Mouse (Mus musculus) liver, postnatal 0 days (tissue): ENCODE measurements at regions not wholly inside any gene's neighbourhood (a gene's known extent, or its start where the extent isn't known, plus 50 kb on each side); places are given as distances from the start of the nearest gene placed in this dataset.

Source experiments
- ATAC-seq: fragments of 200-750 bp; cut with Nextera tagmentation; 2 replicates; pipeline ENCODE4 v1.8.0; 2017; ENCODE audit warnings: mild to moderate bottlenecking, moderate library complexity
- DNase-seq: peaks from one replicate; pipeline ENCODE4 v3.0.0-alpha.2; 2016
- H3K27ac ChIP-seq: fragments of 300-500 bp; sonication (generic); 2 replicates; pipeline ENCODE4 v1.5.1; 2014; ENCODE audit warnings: antibody characterized with exemption, moderate library complexity, mild to moderate bottlenecking, low read depth
- H3K27me3 ChIP-seq: fragments of 300-500 bp; sonication (generic); 2 replicates; pipeline ENCODE4 v1.6.1; 2014; ENCODE audit warnings: low read length, control low read depth, mixed read lengths; ENCODE audit not compliant: insufficient read depth
- H3K36me3 ChIP-seq: fragments of 300-500 bp; sonication (generic); replicated peaks from 2 replicates; pipeline ENCODE4 v1.6.1; 2014; ENCODE audit warnings: mild to moderate bottlenecking, control low read depth, low read length, moderate library complexity, mixed read lengths; ENCODE audit not compliant: insufficient read depth
- H3K4me1 ChIP-seq: fragments of 300-500 bp; sonication (generic); 2 replicates; pipeline ENCODE4 v1.6.1; 2014; ENCODE audit warnings: antibody characterized with exemption, mild to moderate bottlenecking, control low read depth; ENCODE audit not compliant: insufficient read depth
- H3K4me2 ChIP-seq: fragments of 300-500 bp; sonication (generic); 2 replicates; pipeline ENCODE4 v1.6.1; 2014; ENCODE audit warnings: low read depth, mild to moderate bottlenecking, low read length, moderate library complexity, mixed read lengths
- H3K4me3 ChIP-seq: fragments of 300-500 bp; sonication (generic); 2 replicates; pipeline ENCODE4 v1.5.1; 2014; ENCODE audit warnings: low read depth, low read length
- H3K9ac ChIP-seq: fragments of 300-500 bp; sonication (generic); replicated peaks from 2 replicates; pipeline ENCODE4 v1.6.1; 2014; ENCODE audit warnings: mild to moderate bottlenecking, moderate library complexity
- H3K9me3 ChIP-seq: fragments of 300-500 bp; sonication (generic); 2 replicates; pipeline ENCODE4 v1.6.1; 2016; ENCODE audit warnings: mild to moderate bottlenecking, control low read depth, low read length, mixed read lengths
- CTCF ChIP-seq: sonication (generic); IDR thresholded peaks from 2 replicates; pipeline ENCODE4 v1.5.1; 2016; ENCODE audit warnings: antibody characterized with exemption, low read depth
- EP300 ChIP-seq: IDR thresholded peaks from 2 replicates; pipeline ENCODE4 v1.6.1; 2016; ENCODE audit warnings: antibody characterized with exemption, low read depth, mild to moderate bottlenecking
- WGBS: fragments of 180-500 bp; shearing (Covaris S2); extraction: QIAGEN DNeasy Blood & Tissue Kit; methylation state at CpG from one replicate; pipeline ENCODE4 v1.1.7; 2014; ENCODE audit not compliant: insufficient replicate concordance; 5-methylcytosine and 5-hydroxymethylcytosine counted together

DNA sequence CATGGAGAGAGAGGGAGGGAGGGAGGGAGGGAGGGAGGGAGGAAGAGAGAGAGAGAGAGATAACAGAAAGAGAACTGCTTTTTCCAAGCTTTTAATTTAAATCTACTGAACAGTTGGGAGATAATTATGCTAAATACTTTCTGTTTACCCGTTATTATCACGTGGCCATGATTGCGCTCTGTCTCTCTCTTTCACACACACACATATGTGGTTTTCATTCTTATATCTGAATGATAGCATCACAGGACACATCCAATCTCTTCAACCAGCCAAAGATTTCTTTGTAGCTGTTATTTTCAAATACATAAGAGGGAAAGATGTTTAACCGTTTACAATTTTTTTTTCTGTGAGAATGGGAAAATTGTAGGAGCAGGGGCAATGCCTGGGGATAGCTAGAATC, 627.1 kb downstream of the Pard3 start:
- no peak overlapping the region for H3K4me3 ChIP-seq
- DNase-seq = no peak
- 69% methylated on average over 4 of the region's 4 CpGs for WGBS
- no peaks in the 10 kb centered on the region for H3K4me1 ChIP-seq
- H3K4me2 ChIP-seq = no peak overlapping the region
- no peak for TF ChIP-seq EP300
- no peak for TF ChIP-seq CTCF
- ATAC-seq = no peak
- H3K27me3 ChIP-seq = no peaks in the 10 kb centered on the region
- no peak overlapping the region for H3K27ac ChIP-seq
- H3K36me3 ChIP-seq = no peaks in the 10 kb centered on the region
- no peak overlapping the region for H3K9ac ChIP-seq
- no peaks in the 10 kb centered on the region for H3K9me3 ChIP-seq

- ATAC-seq (no peak), DNase-seq (no peak)
- no peak for TF ChIP-seq EP300
- no peak for TF ChIP-seq CTCF
- Histone ChIP-seq H3K36me3 (no peaks in the 10 kb centered on the region), H3K4me2 (no peak overlapping the region), H3K27me3 (no peaks in the 10 kb centered on the region), H3K9ac (no peak overlapping the region), H3K27ac (no peak overlapping the region), H3K4me1 (no peaks in the 10 kb centered on the region), H3K4me3 (no peak overlapping the region), H3K9me3 (no peaks in the 10 kb centered on the region)
- 80% methylated on average over 4 of the region's 4 CpGs for WGBS
These were observed 634.7 kb downstream of the Pard3 start for GRCm38 (mm10) chr8:127698404-127698803.

GRCm38 (mm10) chr8:127704406-127704805, 640.7 kb downstream of the Pard3 start:
- WGBS = 60% methylated on average over 4 of the region's 4 CpGs
- DNase-seq (no peak), ATAC-seq (no peak)

GRCm38 (mm10) chr8:127706051-127706835, 642.5 kb downstream of the Pard3 start:
- Histone ChIP-seq H3K27ac (no peak overlapping the region), H3K27me3 (no peaks in the 10 kb centered on the region), H3K9ac (no peak overlapping the region), H3K9me3 (no peaks in the 10 kb centered on the region), H3K36me3 (no peaks in the 10 kb centered on the region), H3K4me3 (no peak overlapping the region), H3K4me1 (no peaks in the 10 kb centered on the region), H3K4me2 (no peak overlapping the region)
- no peak for TF ChIP-seq EP300
- TF ChIP-seq CTCF = no peak
- 71% methylated on average over 16 of the region's 16 CpGs for WGBS
- DNase-seq (no peak), ATAC-seq (no peak)

More at GRCm38 (mm10) chr8:127704406-127704805, 640.7 kb downstream of the Pard3 start:
- Histone ChIP-seq H3K27me3 (no peaks in the 10 kb centered on the region), H3K4me1 (no peaks in the 10 kb centered on the region), H3K36me3 (no peaks in the 10 kb centered on the region), H3K4me2 (no peak overlapping the region), H3K9ac (no peak overlapping the region), H3K4me3 (no peak overlapping the region), H3K27ac (no peak overlapping the region), H3K9me3 (no peaks in the 10 kb centered on the region)
- no peak for TF ChIP-seq EP300
- no peak for TF ChIP-seq CTCF

DNA sequence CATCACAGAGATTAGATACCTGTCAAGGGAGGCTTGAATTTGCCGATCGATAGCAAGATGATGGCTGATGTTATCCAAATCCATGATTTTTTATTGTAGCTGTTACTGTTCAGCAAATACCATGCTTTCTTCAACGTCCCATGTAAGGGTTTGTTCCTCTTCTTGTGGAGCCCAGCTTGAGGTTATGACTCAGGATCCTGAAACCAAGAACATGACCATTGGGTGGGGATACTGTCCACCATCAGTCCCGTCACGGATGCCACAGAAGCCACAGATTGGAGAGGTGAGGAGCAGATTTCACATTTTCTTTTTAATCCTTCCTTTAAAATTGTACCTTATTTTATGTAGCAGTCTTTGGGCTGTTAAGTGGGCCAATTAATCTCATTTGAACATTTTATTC, 645.7 kb downstream of the Pard3 start:
- H3K4me3 ChIP-seq = no peak overlapping the region
- WGBS = 63% methylated on average over 5 of the region's 5 CpGs
- H3K9ac ChIP-seq = no peak overlapping the region

DNA sequence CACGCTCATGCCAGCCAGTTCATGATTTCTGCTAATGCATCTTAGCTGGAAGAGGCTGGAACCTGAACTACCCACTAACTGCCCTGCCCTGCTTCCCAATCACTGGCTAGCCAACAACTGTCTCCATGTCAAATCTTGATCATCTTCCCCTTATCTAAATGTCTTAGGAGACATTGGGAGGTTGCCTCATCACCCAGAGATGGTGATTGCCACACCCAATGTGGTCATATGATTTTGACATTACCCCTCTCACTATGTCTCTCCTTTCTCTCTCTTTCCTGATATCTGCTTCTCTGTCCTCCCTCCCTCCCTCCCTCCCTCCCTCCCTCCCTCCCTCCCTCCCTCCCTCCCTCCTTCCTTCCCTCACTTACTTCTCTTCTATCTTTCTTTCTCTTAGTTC, 643.3 kb upstream of the Nrp1 start:
- Histone ChIP-seq H3K4me2 (no peak overlapping the region), H3K27me3 (no peaks in the 10 kb centered on the region), H3K4me3 (no peak overlapping the region), H3K4me1 (no peaks in the 10 kb centered on the region), H3K9me3 (no peaks in the 10 kb centered on the region), H3K9ac (no peak overlapping the region), H3K27ac (no peak overlapping the region), H3K36me3 (no peaks in the 10 kb centered on the region)
- no peak for TF ChIP-seq EP300
- no peak for TF ChIP-seq CTCF
- no peak for ATAC-seq
- WGBS = 75% methylated on average over 1 of the region's 1 CpGs
- DNase-seq = no peak

More for the DNA sequence above, 645.7 kb downstream of the Pard3 start:
- H3K4me2 ChIP-seq = no peak overlapping the region
- no peak overlapping the region for H3K27ac ChIP-seq
- DNase-seq (no peak), ATAC-seq (no peak)
- H3K27me3 ChIP-seq = no peaks in the 10 kb centered on the region
- no peaks in the 10 kb centered on the region for H3K4me1 ChIP-seq
- TF ChIP-seq CTCF (no peak), EP300 (no peak)
- no peaks in the 10 kb centered on the region for H3K9me3 ChIP-seq
- no peaks in the 10 kb centered on the region for H3K36me3 ChIP-seq

DNA sequence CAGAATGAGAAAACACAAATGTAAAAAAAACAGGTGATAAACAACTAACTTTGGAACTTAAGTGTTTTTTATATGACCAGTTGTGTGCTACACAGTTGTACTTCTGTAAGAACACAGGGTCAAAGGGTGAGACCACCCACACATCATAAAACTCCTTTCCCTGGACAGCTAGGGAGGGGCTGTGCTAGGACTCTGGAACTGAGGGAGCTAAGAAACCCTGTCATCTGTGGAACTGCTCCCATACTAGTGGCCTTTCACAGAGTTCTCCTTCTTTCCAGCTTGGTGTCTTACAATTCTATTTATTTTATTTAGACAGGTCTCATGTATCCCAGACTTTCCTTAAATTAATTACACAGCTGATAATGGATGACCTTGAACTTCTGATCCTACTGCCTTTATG, 640.4 kb upstream of the Nrp1 start:
- Histone ChIP-seq H3K4me1 (no peaks in the 10 kb centered on the region), H3K27ac (no peak overlapping the region), H3K27me3 (no peaks in the 10 kb centered on the region), H3K9me3 (no peaks in the 10 kb centered on the region), H3K9ac (no peak overlapping the region), H3K4me2 (no peak overlapping the region), H3K36me3 (no peaks in the 10 kb centered on the region), H3K4me3 (no peak overlapping the region)
- DNase-seq (no peak), ATAC-seq (no peak)
- TF ChIP-seq EP300 (no peak), CTCF (no peak)
